Mouse (Mus musculus) fat pad, adult 2 months (tissue): Measurements from ENCODE around the gene Exo1.

Source experiments
- DNase-seq: peaks from one replicate; pipeline ENCODE4 v3.0.0-alpha.2; 2011; ENCODE audit warnings: low read depth, low spot score; ENCODE audit errors: extremely low read depth

Exo1 gene

GRCm38 (mm10) chr1:175880453-175881296 lies at the start of gene Exo1:
Gene Exo1 (plus strand): TSS chr1:175880581.
- DNase-seq, result peak; percentile 14

- no peak for DNase-seq
Measured at GRCm38 (mm10) chr1:175855515-175855914, 24.9 kb upstream of the Exo1 start.

GRCm38 (mm10) chr1:175867050-175867449 lies 13.3 kb upstream of the Exo1 start:
- DNase-seq, result no peak

GRCm38 (mm10) chr1:175867558-175867957 lies 12.8 kb upstream of the Exo1 start:
- no peak for DNase-seq

- DNase-seq, result no peak
Measured at GRCm38 (mm10) chr1:175870716-175871115, 9.7 kb upstream of the Exo1 start.

- no peak for DNase-seq
Measured at GRCm38 (mm10) chr1:175872028-175872816, 8.2 kb upstream of the Exo1 start.

- DNase-seq, result no peak
Measured at GRCm38 (mm10) chr1:175883398-175883797, 3.0 kb downstream of the Exo1 start.

GRCm38 (mm10) chr1:175893263-175893662 lies 12.9 kb downstream of the Exo1 start:
- DNase-seq, result no peak

- DNase-seq, result no peak
Measured at GRCm38 (mm10) chr1:175893726-175894125, 13.3 kb downstream of the Exo1 start.

GRCm38 (mm10) chr1:175911207-175911606 lies 30.8 kb downstream of the Exo1 start:
- DNase-seq, result no peak

- no peak for DNase-seq
Measured at GRCm38 (mm10) chr1:175912038-175912437, 31.7 kb downstream of the Exo1 start.

GRCm38 (mm10) chr1:175913728-175914303 lies 33.4 kb downstream of the Exo1 start:
- no peak for DNase-seq

- DNase-seq, result no peak
Measured at GRCm38 (mm10) chr1:175920029-175920428, 39.6 kb downstream of the Exo1 start, which contains the start of gene Gm38100. Gene Gm38100 (plus strand): TSS chr1:175920329.

- no peak for DNase-seq
Measured at GRCm38 (mm10) chr1:175921091-175921490, 40.7 kb downstream of the Exo1 start.

GRCm38 (mm10) chr1:175923848-175924787 lies 43.7 kb downstream of the Exo1 start:
- DNase-seq, result no peak

GRCm38 (mm10) chr1:175931391-175931790 lies 51.0 kb downstream of the Exo1 start:
- DNase-seq, result no peak

- no peak for DNase-seq
Measured at GRCm38 (mm10) chr1:175936282-175936737, 55.9 kb downstream of the Exo1 start.

- DNase-seq, result no peak
Measured at GRCm38 (mm10) chr1:175938731-175939130, 58.4 kb downstream of the Exo1 start.

GRCm38 (mm10) chr1:175943168-175943567 lies 62.8 kb downstream of the Exo1 start:
- no peak for DNase-seq

- no peak for DNase-seq
Measured at GRCm38 (mm10) chr1:175946718-175947315, 66.4 kb downstream of the Exo1 start.
